Mouse (Mus musculus): ENCODE data around the gene Hunk. TPM values are rescaled to one million over a fixed set of nuclear protein-coding genes. Genes with fewer than 3 reads are reported as not detected.

Hunk gene
- polyA plus RNA-seq, 1 experiment = 0.40 TPM

- H3K4me1 ChIP-seq (ENCODE audit: control insufficient read depth, insufficient read depth, insufficient read length) = no peaks in the 10 kb centered on the region
- no peak overlapping the region for H3K27ac ChIP-seq (ENCODE audit: insufficient read depth, low read length)
- H3K36me3 ChIP-seq (ENCODE audit: control insufficient read depth, insufficient read depth, low read length) = no peaks in the 10 kb centered on the region
- TF ChIP-seq POLR2A (IDR thresholded peaks at IDR 0.05; ENCODE audit: low read depth, low read length) = no peak
- no peak for TF ChIP-seq CTCF (IDR thresholded peaks at IDR 0.05; ENCODE audit: extremely low read depth, insufficient read depth, insufficient read length, insufficient replicate concordance)
- WGBS = 77% methylated on average over 5 of the region's 5 CpGs
- no peaks in the 10 kb centered on the region for H3K27me3 ChIP-seq (ENCODE audit: control insufficient read depth, insufficient read depth, low read length)
- DNase-seq (ENCODE audit: low read depth in 1 of 2, low spot score in 2 of 2) = no peak
- no peak overlapping the region for H3K4me3 ChIP-seq (ENCODE audit: extremely low read depth, insufficient read depth, insufficient read length)
These were observed 40.4 kb downstream of the Hunk start for GRCm38 (mm10) chr16:90426234-90426633.

- H3K4me3 ChIP-seq (ENCODE audit: extremely low read depth, insufficient read depth, insufficient read length) = no peak overlapping the region
- H3K27me3 ChIP-seq (ENCODE audit: control insufficient read depth, insufficient read depth, low read length) = no peaks in the 10 kb centered on the region
- no peak overlapping the region for H3K27ac ChIP-seq (ENCODE audit: insufficient read depth, low read length)
- no peak for DNase-seq (ENCODE audit: low read depth in 1 of 2, low spot score in 2 of 2)
- 92% methylated on average over 8 of the region's 8 CpGs for WGBS
- no peak for TF ChIP-seq POLR2A (IDR thresholded peaks at IDR 0.05; ENCODE audit: low read depth, low read length)
- H3K4me1 ChIP-seq (ENCODE audit: control insufficient read depth, insufficient read depth, insufficient read length) = no peaks in the 10 kb centered on the region
- no peaks in the 10 kb centered on the region for H3K36me3 ChIP-seq (ENCODE audit: control insufficient read depth, insufficient read depth, low read length)
These were observed 42.2 kb downstream of the Hunk start for GRCm38 (mm10) chr16:90427838-90428630.

- Histone ChIP-seq H3K4me3 (ENCODE audit: extremely low read depth, insufficient read depth, insufficient read length) (no peak overlapping the region), H3K4me1 (ENCODE audit: control insufficient read depth, insufficient read depth, insufficient read length) (no peaks in the 10 kb centered on the region), H3K36me3 (ENCODE audit: control insufficient read depth, insufficient read depth, low read length) (no peaks in the 10 kb centered on the region), H3K27ac (ENCODE audit: insufficient read depth, low read length) (no peak overlapping the region), H3K27me3 (ENCODE audit: control insufficient read depth, insufficient read depth, low read length) (no peaks in the 10 kb centered on the region)
- 97% methylated on average over 12 of the region's 12 CpGs for WGBS
- DNase-seq (ENCODE audit: low read depth in 1 of 2, low spot score in 2 of 2) = no peak
- TF ChIP-seq CTCF (IDR thresholded peaks at IDR 0.05; ENCODE audit: extremely low read depth, insufficient read depth, insufficient read length, insufficient replicate concordance) (no peak), POLR2A (IDR thresholded peaks at IDR 0.05; ENCODE audit: low read depth, low read length) (no peak)
These were observed 47.7 kb downstream of the Hunk start for GRCm38 (mm10) chr16:90433551-90433950.

- Histone ChIP-seq H3K4me1 (ENCODE audit: control insufficient read depth, insufficient read depth, insufficient read length) (no peaks in the 10 kb centered on the region), H3K36me3 (ENCODE audit: control insufficient read depth, insufficient read depth, low read length) (no peaks in the 10 kb centered on the region), H3K27me3 (ENCODE audit: control insufficient read depth, insufficient read depth, low read length) (no peaks in the 10 kb centered on the region), H3K4me3 (ENCODE audit: extremely low read depth, insufficient read depth, insufficient read length) (no peak overlapping the region), H3K27ac (ENCODE audit: insufficient read depth, low read length) (no peak overlapping the region)
- 66% methylated on average over 4 of the region's 4 CpGs for WGBS
- TF ChIP-seq POLR2A (IDR thresholded peaks at IDR 0.05; ENCODE audit: low read depth, low read length) = no peak
- no peak for TF ChIP-seq CTCF (IDR thresholded peaks at IDR 0.05; ENCODE audit: extremely low read depth, insufficient read depth, insufficient read length, insufficient replicate concordance)
- no peak for DNase-seq (ENCODE audit: low read depth in 1 of 2, low spot score in 2 of 2)
These were observed 49.4 kb downstream of the Hunk start for GRCm38 (mm10) chr16:90435231-90435630.

DNA sequence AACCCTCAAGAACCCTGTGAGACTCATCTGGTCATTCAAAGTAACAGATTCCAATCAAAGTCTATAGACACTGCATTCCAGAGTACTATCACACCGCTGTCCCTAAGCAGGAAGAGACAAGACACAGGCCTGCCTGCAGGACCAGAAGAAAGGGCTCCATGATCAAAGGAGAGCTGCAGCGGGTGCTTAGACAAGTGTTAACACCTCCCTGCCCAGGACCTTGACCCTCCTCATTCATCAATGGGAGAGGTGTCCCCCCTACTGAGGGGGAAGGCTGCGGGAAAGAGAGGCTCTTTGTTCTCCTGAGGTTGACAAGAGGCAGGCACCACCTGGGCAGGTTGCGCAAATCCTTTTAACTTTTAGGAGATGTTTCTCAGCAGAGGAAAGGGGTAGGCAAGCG lies 51.5 kb downstream of the Hunk start:
- Histone ChIP-seq H3K27me3 (ENCODE audit: control insufficient read depth, insufficient read depth, low read length) (no peaks in the 10 kb centered on the region), H3K27ac (ENCODE audit: insufficient read depth, low read length) (no peak overlapping the region), H3K4me1 (ENCODE audit: control insufficient read depth, insufficient read depth, insufficient read length) (no peaks in the 10 kb centered on the region), H3K4me3 (ENCODE audit: extremely low read depth, insufficient read depth, insufficient read length) (no peak overlapping the region), H3K36me3 (ENCODE audit: control insufficient read depth, insufficient read depth, low read length) (no peaks in the 10 kb centered on the region)
- 72% methylated on average over 5 of the region's 5 CpGs for WGBS
- TF ChIP-seq POLR2A (IDR thresholded peaks at IDR 0.05; ENCODE audit: low read depth, low read length) (no peak), CTCF (IDR thresholded peaks at IDR 0.05; ENCODE audit: extremely low read depth, insufficient read depth, insufficient read length, insufficient replicate concordance) (no peak)
- DNase-seq (ENCODE audit: low read depth in 1 of 2, low spot score in 2 of 2) = no peak

GRCm38 (mm10) chr16:90439493-90439892 lies 53.7 kb downstream of the Hunk start:
- H3K36me3 ChIP-seq (ENCODE audit: control insufficient read depth, insufficient read depth, low read length) = no peaks in the 10 kb centered on the region
- 73% methylated on average over 6 of the region's 6 CpGs for WGBS
- TF ChIP-seq CTCF (IDR thresholded peaks at IDR 0.05; ENCODE audit: extremely low read depth, insufficient read depth, insufficient read length, insufficient replicate concordance) = no peak
- TF ChIP-seq POLR2A (IDR thresholded peaks at IDR 0.05; ENCODE audit: low read depth, low read length) = no peak

DNA sequence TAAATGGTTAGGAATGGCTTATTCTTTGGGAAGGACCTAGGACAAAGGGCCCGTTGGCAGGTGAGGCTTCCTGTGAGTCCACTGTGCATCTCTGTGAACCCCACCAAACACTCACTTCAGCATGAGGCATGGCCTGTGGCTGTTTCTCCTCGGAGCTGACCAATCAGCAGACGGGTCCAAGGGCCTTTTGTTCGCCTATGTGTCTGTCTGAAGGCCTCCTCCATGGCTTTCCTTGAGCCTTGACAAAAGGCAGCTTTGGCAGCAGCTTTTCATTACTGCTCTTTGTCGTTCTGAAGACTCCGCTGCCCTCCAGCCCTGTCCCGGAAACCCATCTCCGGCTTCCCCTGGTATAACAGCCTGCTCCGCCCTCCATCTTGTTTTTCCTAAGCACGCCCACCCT lies 54.8 kb downstream of the Hunk start:
- WGBS = 90% methylated on average over 10 of the region's 10 CpGs
- no peaks in the 10 kb centered on the region for H3K4me1 ChIP-seq (ENCODE audit: control insufficient read depth, insufficient read depth, insufficient read length)
- H3K27ac ChIP-seq (ENCODE audit: insufficient read depth, low read length) = no peak overlapping the region
- no peak for DNase-seq (ENCODE audit: low read depth in 1 of 2, low spot score in 2 of 2)
- H3K27me3 ChIP-seq (ENCODE audit: control insufficient read depth, insufficient read depth, low read length) = no peaks in the 10 kb centered on the region
- no peak overlapping the region for H3K4me3 ChIP-seq (ENCODE audit: extremely low read depth, insufficient read depth, insufficient read length)
- TF ChIP-seq POLR2A (IDR thresholded peaks at IDR 0.05; ENCODE audit: low read depth, low read length) (no peak), CTCF (IDR thresholded peaks at IDR 0.05; ENCODE audit: extremely low read depth, insufficient read depth, insufficient read length, insufficient replicate concordance) (no peak)
- no peaks in the 10 kb centered on the region for H3K36me3 ChIP-seq (ENCODE audit: control insufficient read depth, insufficient read depth, low read length)

More at GRCm38 (mm10) chr16:90439493-90439892, 53.7 kb downstream of the Hunk start:
- Histone ChIP-seq H3K27me3 (ENCODE audit: control insufficient read depth, insufficient read depth, low read length) (no peaks in the 10 kb centered on the region), H3K27ac (ENCODE audit: insufficient read depth, low read length) (no peak overlapping the region), H3K4me1 (ENCODE audit: control insufficient read depth, insufficient read depth, insufficient read length) (no peaks in the 10 kb centered on the region), H3K4me3 (ENCODE audit: extremely low read depth, insufficient read depth, insufficient read length) (no peak overlapping the region)
- DNase-seq (ENCODE audit: low read depth in 1 of 2, low spot score in 2 of 2) = no peak
